Mouse (Mus musculus) bone marrow macrophage, adult 2 months (primary cell): ENCODE measurements at regions not wholly inside any gene's neighbourhood (a gene's known extent, or its start where the extent isn't known, plus 50 kb on each side); places are given as distances from the start of the nearest gene placed in this dataset.

Experiments used
- H3K27ac ChIP-seq: 2 replicates; pipeline ENCODE4 v1.5.1; 2012; ENCODE audit warnings: low read depth, low read length; ENCODE audit not compliant: insufficient read depth
- H3K4me1 ChIP-seq: 2 replicates; pipeline ENCODE4 v1.6.1; 2012; ENCODE audit warnings: low read length; ENCODE audit not compliant: control insufficient read depth, insufficient read depth
- H3K4me3 ChIP-seq: 2 replicates; pipeline ENCODE4 v1.5.1; 2012; ENCODE audit warnings: mild to moderate bottlenecking, low read length, moderate library complexity; ENCODE audit not compliant: insufficient read depth
- CTCF ChIP-seq: IDR thresholded peaks from 2 replicates; pipeline ENCODE4 v1.5.1; 2012; ENCODE audit warnings: low read depth, mild to moderate bottlenecking, low read length, moderate library complexity
- POLR2A ChIP-seq: IDR thresholded peaks from 2 replicates; pipeline ENCODE4 v1.6.1; 2012; ENCODE audit warnings: mild to moderate bottlenecking, low read depth, low read length, borderline replicate concordance

DNA sequence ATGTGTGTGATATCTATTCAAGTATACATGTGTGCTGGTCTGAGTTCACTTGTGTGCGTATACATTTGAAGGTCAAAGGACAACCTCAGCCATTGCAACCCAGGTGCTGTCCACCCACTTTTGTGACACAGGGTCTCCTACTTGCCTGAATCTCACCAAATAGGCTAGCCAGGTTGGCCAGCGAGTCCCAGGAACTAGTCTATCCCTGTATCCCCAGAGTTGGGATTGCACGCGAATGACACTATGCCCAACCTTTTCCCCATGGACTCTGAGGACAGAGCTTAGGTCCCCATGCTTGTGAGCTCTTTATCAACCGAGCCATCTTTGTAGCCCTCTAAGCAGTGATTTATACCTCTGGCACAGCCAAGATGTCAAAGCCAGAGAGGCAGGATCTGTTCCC is 62.6 kb downstream of the Sik1 start:
- H3K27ac ChIP-seq: no peak overlapping the region
- H3K4me1 ChIP-seq: no peaks in the 10 kb centered on the region
- H3K4me3 ChIP-seq: no peak overlapping the region
- TF ChIP-seq POLR2A: no peak
- TF ChIP-seq CTCF: no peak

DNA sequence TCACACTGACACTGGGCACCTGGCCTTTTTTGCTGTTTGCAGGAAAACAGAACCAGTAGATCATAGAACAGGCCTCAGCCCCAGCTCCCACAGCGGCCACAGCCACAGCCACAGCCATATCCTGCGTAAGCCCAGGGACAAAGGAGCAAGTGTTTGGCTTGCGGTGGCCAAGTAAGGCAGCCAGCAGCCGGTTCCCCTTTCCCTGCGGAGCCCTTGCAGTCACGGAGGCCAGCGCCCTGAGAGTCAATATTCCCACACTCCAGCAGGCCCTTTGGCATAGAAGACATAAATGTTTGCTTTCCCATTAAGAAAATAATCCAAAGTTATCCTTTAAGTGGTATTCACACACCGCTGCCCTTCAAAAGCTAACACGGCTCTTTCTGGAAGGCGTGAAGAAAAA is 62.1 kb downstream of the Sik1 start:
- TF ChIP-seq CTCF (no peak), POLR2A (no peak)
- Histone ChIP-seq H3K4me1 (no peaks in the 10 kb centered on the region), H3K27ac (no peak overlapping the region), H3K4me3 (no peak overlapping the region)

DNA sequence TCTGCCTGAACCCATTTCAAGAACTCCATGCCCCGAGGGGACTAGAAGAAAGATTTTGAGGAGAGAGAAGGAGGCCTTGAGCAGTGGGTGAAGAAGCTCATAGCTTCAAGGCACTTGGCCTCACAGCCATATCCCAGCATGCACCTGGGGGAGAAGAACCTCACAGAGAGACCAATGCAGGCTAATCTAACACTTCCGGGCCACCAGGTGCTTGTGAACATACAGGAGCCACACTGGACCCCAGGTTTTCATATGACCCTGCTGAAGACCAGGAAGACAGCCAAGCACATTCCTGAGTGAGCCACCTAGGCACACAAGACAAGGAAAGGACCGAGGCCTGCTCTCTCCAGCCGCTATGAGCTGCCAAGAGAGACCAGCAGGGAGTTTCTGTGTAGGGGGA is 61.6 kb downstream of the Sik1 start:
- Histone ChIP-seq H3K4me3 (no peak overlapping the region), H3K4me1 (no peaks in the 10 kb centered on the region), H3K27ac (no peak overlapping the region)
- TF ChIP-seq CTCF (no peak), POLR2A (no peak)
